Comparison of ENCODE assay signal across 8 mouse cellular contexts in the genomic region with DNA sequence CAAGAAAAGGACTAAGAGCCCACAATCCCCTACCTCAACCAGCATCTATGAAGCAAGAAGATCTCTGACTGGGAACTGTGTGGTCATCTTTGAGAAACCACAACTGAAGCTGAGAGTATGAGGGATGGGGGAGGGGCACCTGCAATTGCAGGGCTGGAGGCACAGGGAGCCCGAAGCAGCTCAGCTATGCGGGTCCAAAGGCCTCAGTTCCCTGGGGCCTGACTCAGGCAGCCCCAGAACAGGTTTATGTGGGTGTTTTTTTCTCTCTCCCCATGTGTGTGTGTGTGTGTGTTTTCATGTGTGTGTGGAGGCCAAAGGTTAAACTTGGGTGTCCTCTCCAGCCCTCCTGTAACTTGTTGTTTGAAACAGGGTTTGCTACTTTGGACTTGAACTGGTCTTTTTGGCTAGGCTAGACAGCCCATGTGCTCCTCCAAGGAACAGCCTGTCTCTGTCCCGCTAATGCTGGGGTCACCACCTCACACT. TPM values are rescaled to one million over a fixed set of nuclear protein-coding genes. Genes with fewer than 3 reads are reported as not detected.
DNase-seq lines count a peak whose midpoint lies in the region; ATAC-seq and TF ChIP-seq lines count a peak whose summit lies in the region.
"Had no signal": no experiment of that assay in that cellular context is flagged by ENCODE, and none has a peak within 500 bp of the region (broad histone marks: within the 10 kb centered on the region; RNA-seq: fewer than 3 reads in every experiment).

No protein-coding gene starts in this region.

- 0 out of 2 replicates have a peak, but pooled peaks cover 7% of the 10 kb centered on the region for H3K4me1 ChIP-seq in intestine, embryonic 15.5 days (replicated peaks)

- no peak overlapping the region for H3K4me3 ChIP-seq in intestine, embryonic 15.5 days (replicated peaks)
- no peak overlapping the region for H3K4me3 ChIP-seq in myocyte

- H3K27me3 ChIP-seq in intestine, embryonic 15.5 days (replicated peaks): no peaks in the 10 kb centered on the region
- H3K27me3 ChIP-seq in myocyte (ENCODE audit: control insufficient read depth, insufficient read depth, insufficient read length): no peaks in the 10 kb centered on the region

- no peaks in the 10 kb centered on the region for H3K9me3 ChIP-seq in intestine, embryonic 15.5 days

- peak; percentile 58 for DNase-seq in NIH3T3 (ENCODE audit: low read depth)
- DNase-seq in kidney, postnatal 36 days: peak; percentile 68 to 77
- no peak for DNase-seq in frontal cortex, adult 2 months (ENCODE audit: extremely low spot score in 1 of 2, low spot score in 1 of 2)
- DNase-seq in urinary bladder, adult 18-20 months (ENCODE audit: low spot score in 2 of 2): no peak
- no peak for DNase-seq in adrenal gland, postnatal 25 days
- DNase-seq: lung, postnatal 4 days had no signal

- ATAC-seq in intestine, embryonic 15.5 days: peak; percentile 86

- no peak overlapping the region for H3ac ChIP-seq in myocyte (ENCODE audit: control insufficient read depth, insufficient read length)

- 26% methylated on average over 3 of the region's 3 CpGs for WGBS in intestine, embryonic 15.5 days

- no peak overlapping the region for H3K9ac ChIP-seq in intestine, embryonic 15.5 days

- peak overlapping the region; percentile 34; the same call in 1 of the 2 replicates for H3K4me2 ChIP-seq in intestine, embryonic 15.5 days (replicated peaks)
- H3K4me2 ChIP-seq in myocyte (ENCODE audit: low read depth): peak overlapping the region; percentile 67

- H3K79me2 ChIP-seq in myocyte (ENCODE audit: control insufficient read depth, insufficient read depth): no peaks in the 10 kb centered on the region

- no peaks in the 10 kb centered on the region for H3K36me3 ChIP-seq in intestine, embryonic 15.5 days
- no peaks in the 10 kb centered on the region for H3K36me3 ChIP-seq in myocyte (ENCODE audit: control insufficient read depth, insufficient read depth)

- TF ChIP-seq POLR2A in myocyte (IDR thresholded peaks at IDR 0.05; ENCODE audit: insufficient read length, low read depth): no peak

- H3K27ac ChIP-seq in intestine, embryonic 15.5 days: 0 out of 2 replicates have a peak overlapping the region, but pooled peaks have one; percentile 29

TF ChIP-seq in myocyte, 11 proteins besides CTCF, POLR2A, EP300 and RAD21:
- peak in 2 of 3 experiments; percentile 18 to 57 for TF ChIP-seq MYOD1 (IDR thresholded peaks at IDR 0.05; ENCODE audit: control insufficient read depth in 1 of 3, insufficient read length in 2 of 3, low read depth in 2 of 3)
- TF ChIP-seq MYOG (IDR thresholded peaks at IDR 0.05; ENCODE audit: control insufficient read depth in 1 of 3, insufficient read depth in 1 of 3, insufficient read length in 2 of 3, low read depth in 2 of 3): peak in 2 of 3 experiments; percentile 26 to 74
- no peak for TF ChIP-seq REST (IDR thresholded peaks at IDR 0.05; ENCODE audit: insufficient read depth, insufficient read length)
- TF ChIP-seq TCF3 (IDR thresholded peaks at IDR 0.05; ENCODE audit: insufficient read length, low read depth): no peak
- TF ChIP-seq USF1 (IDR thresholded peaks at IDR 0.05; ENCODE audit: low read depth): no peak
- no peak for TF ChIP-seq E2F4 (IDR thresholded peaks at IDR 0.05; ENCODE audit: insufficient read depth)
- peak; percentile 67 for TF ChIP-seq CEBPB (IDR thresholded peaks at IDR 0.05; ENCODE audit: insufficient read depth, poor library complexity, severe bottlenecking)

RNA-seq across cellular contexts. Expression of a gene that starts 6.2 kb away (rescaled TPM):
- polyA plus RNA-seq in intestine, embryonic 15.5 days (2015; fragmentation: Nextera tagmentation; extraction: Ambion mirVana): 48.5 and 57.7 TPM in 2 replicates
- 69.3 TPM for polyA plus RNA-seq in myocyte (2012; fragmentation: generic; extraction: Trizol)
- 96.7 and 106 TPM in 2 replicates for polyA plus RNA-seq in frontal cortex, adult 2 months (2012; rRNA removed)
- total RNA-seq in adrenal gland, postnatal 25 days (2021): 24.2 and 26.2 TPM in 2 replicates

RNA-seq across cellular contexts. Expression of a gene that starts 53.1 kb away (rescaled TPM):
- polyA plus RNA-seq in intestine, embryonic 15.5 days (2015; fragmentation: Nextera tagmentation; extraction: Ambion mirVana): 89.1 and 93.6 TPM in 2 replicates
- polyA plus RNA-seq in myocyte (2012; fragmentation: generic; extraction: Trizol): 26.7 TPM
- 24.5 and 25.2 TPM in 2 replicates for polyA plus RNA-seq in frontal cortex, adult 2 months (2012; rRNA removed)
- 66.1 and 78.0 TPM in 2 replicates for total RNA-seq in adrenal gland, postnatal 25 days (2021)

RNA-seq across cellular contexts. Expression of a gene that starts 53.5 kb away (rescaled TPM):
- 115 and 118 TPM in 2 replicates for polyA plus RNA-seq in intestine, embryonic 15.5 days (2015; fragmentation: Nextera tagmentation; extraction: Ambion mirVana)
- 124 TPM for polyA plus RNA-seq in myocyte (2012; fragmentation: generic; extraction: Trizol)
- polyA plus RNA-seq in frontal cortex, adult 2 months (2012; rRNA removed): 167 and 178 TPM in 2 replicates
- 95.3 and 110 TPM in 2 replicates for total RNA-seq in adrenal gland, postnatal 25 days (2021)

RNA-seq across cellular contexts. Expression of a gene that starts 56.3 kb away (rescaled TPM):
- 26.2 and 28.3 TPM in 2 replicates for polyA plus RNA-seq in intestine, embryonic 15.5 days (2015; fragmentation: Nextera tagmentation; extraction: Ambion mirVana)
- polyA plus RNA-seq in myocyte (2012; fragmentation: generic; extraction: Trizol): 7.4 TPM
- polyA plus RNA-seq in frontal cortex, adult 2 months (2012; rRNA removed): 16.3 and 18.5 TPM in 2 replicates
- 17.2 and 21.9 TPM in 2 replicates for total RNA-seq in adrenal gland, postnatal 25 days (2021)

Comparison
In these comparisons a context has a peak if more than half of its experiments do, and no peak if none do; other contexts are left out.
1. DNase-seq: peak in NIH3T3 (single experiment) and kidney, postnatal 36 days (2 of 2); none in frontal cortex, adult 2 months (0 of 2), urinary bladder, adult 18-20 months (0 of 2) and adrenal gland, postnatal 25 days (single experiment).